Mouse (Mus musculus) hindbrain, embryonic 16.5 days (tissue): ENCODE results near the gene Vstm4. TPM values are rescaled to one million over a fixed set of nuclear protein-coding genes. Genes with fewer than 3 reads are reported as not detected.

ENCODE experiments used
- ATAC-seq: fragments of 200-750 bp; cut with Nextera tagmentation; 2 replicates; pipeline ENCODE4 v1.8.0; 2017; ENCODE audit warnings: moderate TSS enrichment, moderate library complexity
- H3K27ac ChIP-seq: fragments of 300-500 bp; sonication (generic); 2 replicates; pipeline ENCODE4 v1.5.1; 2014; ENCODE audit warnings: low read depth, mild to moderate bottlenecking, control low read depth, low read length, moderate library complexity
- H3K27me3 ChIP-seq: fragments of 300-500 bp; sonication (generic); replicated peaks from 2 replicates; pipeline ENCODE4 v1.6.1; 2014; ENCODE audit warnings: low read length; ENCODE audit not compliant: control insufficient read depth, insufficient read depth
- H3K36me3 ChIP-seq: fragments of 300-500 bp; sonication (generic); 2 replicates; pipeline ENCODE4 v1.6.1; 2014; ENCODE audit warnings: mild to moderate bottlenecking, low read length, moderate library complexity, mixed read lengths; ENCODE audit not compliant: control insufficient read depth, insufficient read depth
- H3K4me1 ChIP-seq: fragments of 300-500 bp; sonication (generic); 2 replicates; pipeline ENCODE4 v1.6.1; 2014; ENCODE audit warnings: low read depth, low read length; ENCODE audit not compliant: control insufficient read depth, insufficient read depth
- H3K4me2 ChIP-seq: fragments of 300-500 bp; sonication (generic); 2 replicates; pipeline ENCODE4 v1.6.1; 2014; ENCODE audit warnings: mild to moderate bottlenecking, low read length, control low read depth, moderate library complexity
- H3K4me3 ChIP-seq: fragments of 300-500 bp; sonication (generic); 2 replicates; pipeline ENCODE4 v1.5.1; 2014; ENCODE audit warnings: mild to moderate bottlenecking, low read length, control low read depth, moderate library complexity
- H3K9ac ChIP-seq: fragments of 300-500 bp; sonication (generic); 2 replicates; pipeline ENCODE4 v1.6.1; 2014; ENCODE audit warnings: low read depth, mild to moderate bottlenecking, control low read depth, low read length, moderate library complexity
- H3K9me3 ChIP-seq: fragments of 300-500 bp; sonication (generic); 2 replicates; pipeline ENCODE4 v1.6.1; 2014; ENCODE audit warnings: mild to moderate bottlenecking, low read length, moderate library complexity; ENCODE audit not compliant: control insufficient read depth
- WGBS: fragments of 180-500 bp; shearing (Covaris S2); extraction: QIAGEN DNeasy Blood & Tissue Kit; methylation state at CpG from one replicate; pipeline ENCODE4 v1.1.7; 2014; 5-methylcytosine and 5-hydroxymethylcytosine counted together
- polyA plus RNA-seq: library from polyadenylated mRNA; unstranded; fragments of >200 nt; fragmentation: Nextera tagmentation; extraction: Ambion mirVana; gene quantifications from 2 replicates; pipeline ENCODE4 v1.2.1, GENCODE M21; 2015

Gene Vstm4
- polyA plus RNA-seq, 1 experiment from 2014 or later = 14.5 TPM

GRCm38 (mm10) chr14:32854059-32854458 lies 2.5 kb upstream of the Vstm4 start:
- Histone ChIP-seq H3K4me1 (peaks cover 3% of the 10 kb centered on the region), H3K27me3 (no peaks in the 10 kb centered on the region), H3K4me2 (no peak overlapping the region), H3K27ac (no peak overlapping the region), H3K36me3 (no peaks in the 10 kb centered on the region), H3K9me3 (no peaks in the 10 kb centered on the region), H3K9ac (no peak overlapping the region), H3K4me3 (no peak overlapping the region)
- 93% methylated on average over 4 of the region's 4 CpGs for WGBS
- ATAC-seq = no peak

DNA sequence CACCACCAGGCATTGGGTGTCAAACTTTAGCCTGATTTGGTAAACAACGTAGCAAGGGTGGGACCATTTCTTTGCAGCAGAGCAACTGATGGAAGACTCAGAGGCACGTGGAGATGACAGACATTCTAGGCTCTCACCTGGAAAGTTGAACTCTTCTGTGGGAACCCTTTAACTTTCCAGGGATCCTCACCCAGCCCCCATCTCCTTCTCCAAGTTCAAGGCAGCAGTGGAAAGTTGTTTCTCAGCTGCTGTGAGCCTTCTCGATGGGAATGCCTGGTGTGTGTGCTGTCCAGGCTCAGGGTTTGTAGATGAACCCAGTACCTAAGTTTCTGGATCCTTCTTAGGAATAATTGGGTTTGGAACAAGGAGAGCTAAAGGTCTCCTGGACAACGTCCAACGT lies 310 bp upstream of the Vstm4 start:
- H3K4me3 ChIP-seq = peak overlapping the region; percentile 56
- H3K36me3 ChIP-seq = no peaks in the 10 kb centered on the region
- no peak overlapping the region for H3K27ac ChIP-seq
- peak overlapping the region; percentile 82 for H3K4me2 ChIP-seq
- H3K9ac ChIP-seq = peak overlapping the region; percentile 77; the same call in 1 of the 2 replicates
- H3K4me1 ChIP-seq = peaks cover 5% of the 10 kb centered on the region
- ATAC-seq = no peak
- no peaks in the 10 kb centered on the region for H3K9me3 ChIP-seq
- no peaks in the 10 kb centered on the region for H3K27me3 ChIP-seq
- WGBS = 44% methylated on average over 5 of the region's 5 CpGs

GRCm38 (mm10) chr14:32858361-32858760 lies 1.8 kb downstream of the Vstm4 start:
- no peak overlapping the region for H3K27ac ChIP-seq
- peaks cover 11% of the 10 kb centered on the region for H3K4me1 ChIP-seq
- H3K27me3 ChIP-seq = no peaks in the 10 kb centered on the region
- no peaks in the 10 kb centered on the region for H3K36me3 ChIP-seq
- no peak overlapping the region for H3K4me2 ChIP-seq
- ATAC-seq = no peak
- no peaks in the 10 kb centered on the region for H3K9me3 ChIP-seq
- H3K9ac ChIP-seq = no peak overlapping the region
- no peak overlapping the region for H3K4me3 ChIP-seq
- 91% methylated on average over 10 of the region's 10 CpGs for WGBS

- Histone ChIP-seq H3K9me3 (no peaks in the 10 kb centered on the region), H3K4me3 (no peak overlapping the region), H3K4me2 (no peak overlapping the region), H3K27me3 (no peaks in the 10 kb centered on the region), H3K36me3 (no peaks in the 10 kb centered on the region), H3K4me1 (peaks cover 11% of the 10 kb centered on the region), H3K27ac (no peak overlapping the region), H3K9ac (no peak overlapping the region)
- WGBS = 66% methylated on average over 6 of the region's 6 CpGs
- ATAC-seq = no peak
These were observed 2.5 kb downstream of the Vstm4 start for GRCm38 (mm10) chr14:32858941-32859510.

DNA sequence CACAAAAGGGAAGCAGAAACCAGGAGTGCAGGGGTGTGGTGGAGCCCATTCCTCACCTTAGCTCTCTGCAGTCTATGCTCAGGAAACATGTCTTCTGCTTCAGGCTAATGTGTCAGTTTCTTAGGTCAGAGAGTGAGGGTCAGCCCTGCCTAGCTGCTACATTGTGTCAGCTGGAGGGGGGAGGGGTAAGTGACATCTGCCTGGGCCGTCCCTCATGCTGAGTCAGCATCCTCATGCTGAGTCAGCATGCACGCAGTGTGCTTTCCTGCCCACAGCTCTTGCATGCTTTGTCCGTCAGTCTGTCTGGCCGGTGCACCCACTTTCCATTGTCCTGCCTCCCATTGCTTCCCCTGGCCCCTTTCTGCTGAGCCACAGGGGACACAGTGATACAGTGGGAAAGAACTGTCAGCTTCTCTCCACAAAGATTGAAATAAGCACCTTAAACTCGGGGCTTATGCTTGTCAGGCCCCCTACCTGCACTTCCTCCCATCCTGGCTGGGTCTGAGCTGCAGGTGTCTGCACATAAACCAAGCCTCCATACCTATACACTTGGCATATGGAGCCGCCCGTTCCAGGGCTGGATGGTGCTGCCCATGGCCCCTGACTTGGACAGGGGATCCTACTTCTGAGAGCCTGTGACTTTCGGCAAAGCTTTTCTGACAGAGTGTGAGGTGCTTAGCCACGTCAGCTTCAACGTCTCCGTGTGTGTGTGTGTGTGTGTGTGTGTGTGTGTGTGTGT lies 3.4 kb downstream of the Vstm4 start:
- no peak for ATAC-seq
- Histone ChIP-seq H3K27ac (no peak overlapping the region), H3K4me1 (peaks cover 11% of the 10 kb centered on the region), H3K27me3 (no peaks in the 10 kb centered on the region), H3K4me3 (no peak overlapping the region), H3K9me3 (no peaks in the 10 kb centered on the region), H3K4me2 (no peak overlapping the region), H3K9ac (no peak overlapping the region), H3K36me3 (no peaks in the 10 kb centered on the region)
- WGBS = 68% methylated on average over 10 of the region's 11 CpGs

DNA sequence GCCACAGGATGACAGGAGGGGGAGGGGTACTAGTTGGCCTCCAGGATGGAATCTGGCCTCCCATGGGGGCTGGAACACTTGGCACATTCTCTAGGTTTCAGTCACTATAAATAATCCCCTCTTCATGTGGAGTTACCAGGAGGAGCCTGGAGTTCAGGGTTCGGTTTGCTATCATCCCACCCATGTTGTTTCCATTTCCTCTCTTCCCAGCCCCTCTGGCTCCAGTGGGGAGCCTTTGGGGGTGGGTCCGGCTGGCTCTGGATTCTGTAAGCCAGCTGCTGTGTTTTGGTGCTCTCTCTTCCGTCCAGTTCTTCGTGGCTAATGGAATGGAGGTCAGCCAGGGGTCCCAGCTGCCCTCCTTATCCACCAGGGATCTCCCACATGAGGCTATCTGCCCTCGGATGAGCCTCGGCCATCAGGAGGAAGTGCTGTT lies 4.6 kb downstream of the Vstm4 start:
- Histone ChIP-seq H3K27me3 (no peaks in the 10 kb centered on the region), H3K36me3 (no peaks in the 10 kb centered on the region), H3K4me1 (peaks cover 11% of the 10 kb centered on the region), H3K27ac (peak overlapping the region; percentile 37; the same call in 1 of the 2 replicates), H3K4me2 (no peak overlapping the region), H3K9ac (no peak overlapping the region), H3K9me3 (no peaks in the 10 kb centered on the region), H3K4me3 (no peak overlapping the region)
- ATAC-seq = peak; percentile 29; the same call in 1 of the 2 replicates
- WGBS = 37% methylated on average over 6 of the region's 6 CpGs

GRCm38 (mm10) chr14:32861656-32862055 lies 5.1 kb downstream of the Vstm4 start:
- no peak overlapping the region for H3K9ac ChIP-seq
- H3K36me3 ChIP-seq = no peaks in the 10 kb centered on the region
- no peak overlapping the region for H3K4me3 ChIP-seq
- H3K9me3 ChIP-seq = no peaks in the 10 kb centered on the region
- WGBS = 29% methylated on average over 2 of the region's 2 CpGs
- ATAC-seq = no peak
- peak overlapping the region; percentile 37; the same call in 1 of the 2 replicates for H3K27ac ChIP-seq
- H3K4me1 ChIP-seq = peaks cover 8% of the 10 kb centered on the region
- H3K27me3 ChIP-seq = no peaks in the 10 kb centered on the region
- no peak overlapping the region for H3K4me2 ChIP-seq

DNA sequence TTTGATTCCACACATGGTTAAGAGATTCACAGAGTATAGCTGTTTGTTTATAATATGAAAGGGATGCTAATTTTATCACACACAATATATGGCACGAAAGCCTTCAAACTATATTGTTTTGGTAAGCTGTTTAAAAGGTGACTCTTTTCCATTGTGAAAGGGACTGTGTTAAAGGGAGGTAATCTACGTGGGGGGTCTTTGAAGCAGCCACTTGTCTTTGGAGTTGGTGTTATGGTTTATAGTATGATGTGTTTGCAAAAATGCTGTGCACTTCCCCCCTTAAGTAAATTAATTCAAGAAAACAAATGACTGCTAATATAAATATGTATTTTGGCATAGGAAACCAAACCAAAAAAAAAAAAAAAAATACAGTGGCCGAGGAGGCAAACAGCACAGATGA lies 8.8 kb downstream of the Vstm4 start:
- 78% methylated on average over 3 of the region's 3 CpGs for WGBS
- no peak for ATAC-seq

DNA sequence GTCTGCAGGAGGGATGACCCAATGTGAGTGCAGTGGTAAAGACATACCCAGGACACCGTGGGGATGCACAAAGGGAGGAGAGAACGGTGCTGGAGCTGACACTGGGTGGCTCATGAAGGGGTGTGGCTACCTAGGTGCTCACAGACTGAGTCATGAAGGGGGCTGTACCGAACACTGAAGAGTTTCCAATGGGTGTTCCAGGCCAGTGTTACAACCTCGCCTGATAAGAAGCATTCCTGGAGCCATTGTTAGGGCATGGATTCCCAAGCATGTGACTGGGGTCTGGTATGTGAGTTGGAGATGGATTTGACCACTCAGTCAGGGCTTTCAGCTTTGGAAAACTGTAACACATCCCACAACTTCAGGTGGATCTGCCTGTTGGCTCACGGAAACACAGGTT lies 15.4 kb downstream of the Vstm4 start:
- H3K27me3 ChIP-seq = no peaks in the 10 kb centered on the region
- no peaks in the 10 kb centered on the region for H3K4me1 ChIP-seq
- H3K4me3 ChIP-seq = no peak overlapping the region
- no peak overlapping the region for H3K9ac ChIP-seq
- H3K9me3 ChIP-seq = no peaks in the 10 kb centered on the region
- 92% methylated on average over 5 of the region's 5 CpGs for WGBS
- no peak overlapping the region for H3K27ac ChIP-seq
- H3K4me2 ChIP-seq = no peak overlapping the region
- no peak for ATAC-seq
- no peaks in the 10 kb centered on the region for H3K36me3 ChIP-seq

More for the DNA sequence above, 8.8 kb downstream of the Vstm4 start:
- Histone ChIP-seq H3K4me2 (no peak overlapping the region), H3K9ac (no peak overlapping the region), H3K4me1 (peaks cover 7% of the 10 kb centered on the region), H3K9me3 (no peaks in the 10 kb centered on the region), H3K36me3 (no peaks in the 10 kb centered on the region), H3K4me3 (no peak overlapping the region), H3K27me3 (no peaks in the 10 kb centered on the region), H3K27ac (no peak overlapping the region)
